Mouse (Mus musculus): ENCODE measurements around the gene H2-D1. TPM values are rescaled to one million over a fixed set of nuclear protein-coding genes. Genes with fewer than 3 reads are reported as not detected.

Gene H2-D1
- polyA plus RNA-seq, 1 experiment from 2014 or later = 112 TPM

GRCm38 (mm10) chr17:35247144-35247543 lies 15.4 kb upstream of the H2-D1 start:
- in situ Hi-C loops (cut with MboI; ENCODE audit: low pct_unique_long_range_greater_than_20kb) = loop anchor here (10.0 kb wide), 1 partner anchor 402 kb away; no protein-coding TSS in a partner anchor
- ATAC-seq = no peak
- no peak for DNase-seq (ENCODE audit: low read depth, low spot score)
- ChIA-PET POLR2A (no interaction called here), CTCF (interaction anchor here (1.8 to 7.8 kb wide), 2 partner anchors 10 to 83 kb away, joined by 6 to 58 read pairs; no protein-coding TSS in a partner anchor)
- TF ChIP-seq CTCF (IDR thresholded peaks at IDR 0.05) = no peak
- H3K27me3 ChIP-seq = no peaks in the 10 kb centered on the region

- POLR2A ChIA-PET = no interaction called here
- no peaks in the 10 kb centered on the region for H3K27me3 ChIP-seq
- no peak for TF ChIP-seq CTCF (IDR thresholded peaks at IDR 0.05)
Observed at GRCm38 (mm10) chr17:35248986-35249385, 13.5 kb upstream of the H2-D1 start.

GRCm38 (mm10) chr17:35249451-35250197 lies 12.9 kb upstream of the H2-D1 start:
- ChIA-PET POLR2A (interaction anchor here (4.5 kb wide), 1 partner anchor 8 kb away, joined by 21 read pairs; the partner anchor contains the start of gene Ddx39b), CTCF (no interaction called here)
- H3K27me3 ChIP-seq = no peaks in the 10 kb centered on the region
- no peak for TF ChIP-seq CTCF (IDR thresholded peaks at IDR 0.05)
- DNase-seq (ENCODE audit: low read depth, low spot score) = no peak
- ATAC-seq = no peak
- in situ Hi-C loops (cut with MboI; ENCODE audit: low pct_unique_long_range_greater_than_20kb) = loop anchor here (10.0 kb wide), 1 partner anchor 405 kb away; no protein-coding TSS in a partner anchor

More at GRCm38 (mm10) chr17:35248986-35249385, 13.5 kb upstream of the H2-D1 start:
- in situ Hi-C loops (cut with MboI; ENCODE audit: low pct_unique_long_range_greater_than_20kb) = loop anchor here (10.0 kb wide), 1 partner anchor 404 kb away; no protein-coding TSS in a partner anchor
- CTCF ChIA-PET = no interaction called here
- no peak for DNase-seq (ENCODE audit: low read depth, low spot score)
- ATAC-seq = no peak

- TF ChIP-seq CTCF (IDR thresholded peaks at IDR 0.05) = no peak
Observed at GRCm38 (mm10) chr17:35250348-35251120, 12.0 kb upstream of the H2-D1 start.

GRCm38 (mm10) chr17:35251162-35251719 lies 11.3 kb upstream of the H2-D1 start:
- no peak for TF ChIP-seq CTCF (IDR thresholded peaks at IDR 0.05)
- DNase-seq (ENCODE audit: low read depth, low spot score) (no peak), ATAC-seq (no peak)

More at GRCm38 (mm10) chr17:35250348-35251120, 12.0 kb upstream of the H2-D1 start:
- no peaks in the 10 kb centered on the region for H3K27me3 ChIP-seq
- CTCF ChIA-PET = no interaction called here
- ATAC-seq (no peak), DNase-seq (ENCODE audit: low read depth, low spot score) (no peak)
- in situ Hi-C loops (cut with MboI; ENCODE audit: low pct_unique_long_range_greater_than_20kb) = no loop called here
- POLR2A ChIA-PET = interaction anchor here (4.5 kb wide), 1 partner anchor 9 kb away, joined by 21 read pairs; the partner anchor contains the start of gene Ddx39b

GRCm38 (mm10) chr17:35251981-35252380 lies 10.5 kb upstream of the H2-D1 start:
- CTCF ChIA-PET = interaction anchor here (0.8 kb wide), 1 partner anchor 18 kb away, joined by 3 read pairs; no protein-coding TSS in a partner anchor
- in situ Hi-C loops (cut with MboI; ENCODE audit: low pct_unique_long_range_greater_than_20kb) = no loop called here
- no peak for ATAC-seq

More at GRCm38 (mm10) chr17:35251162-35251719, 11.3 kb upstream of the H2-D1 start:
- ChIA-PET CTCF (interaction anchor here (0.8 kb wide), 1 partner anchor 18 kb away, joined by 3 read pairs; no protein-coding TSS in a partner anchor), POLR2A (interaction anchor here (4.5 kb wide), 1 partner anchor 10 kb away, joined by 21 read pairs; the partner anchor contains the start of gene Ddx39b)
- no peaks in the 10 kb centered on the region for H3K27me3 ChIP-seq
- in situ Hi-C loops (cut with MboI; ENCODE audit: low pct_unique_long_range_greater_than_20kb) = no loop called here

GRCm38 (mm10) chr17:35252619-35253292 lies 9.8 kb upstream of the H2-D1 start:
- CTCF ChIA-PET = no interaction called here
- DNase-seq (ENCODE audit: low read depth, low spot score) (no peak), ATAC-seq (no peak)
- POLR2A ChIA-PET = interaction anchor here (1.0 to 4.5 kb wide), 2 partner anchors 12 to 39 kb away, joined by 3 to 21 read pairs; partner anchors contain the start of gene Ddx39b
- H3K27me3 ChIP-seq = no peaks in the 10 kb centered on the region
- no peak for TF ChIP-seq CTCF (IDR thresholded peaks at IDR 0.05)
- in situ Hi-C loops (cut with MboI; ENCODE audit: low pct_unique_long_range_greater_than_20kb) = no loop called here

More at GRCm38 (mm10) chr17:35251981-35252380, 10.5 kb upstream of the H2-D1 start:
- TF ChIP-seq CTCF (IDR thresholded peaks at IDR 0.05) = no peak
- no peaks in the 10 kb centered on the region for H3K27me3 ChIP-seq
- DNase-seq (ENCODE audit: low read depth, low spot score) = no peak
- POLR2A ChIA-PET = interaction anchor here (4.5 kb wide), 1 partner anchor 11 kb away, joined by 21 read pairs; the partner anchor contains the start of gene Ddx39b

GRCm38 (mm10) chr17:35253293-35254093 lies 9.0 kb upstream of the H2-D1 start:
- DNase-seq (ENCODE audit: low read depth, low spot score) (no peak), ATAC-seq (no peak)
- ChIA-PET CTCF (interaction anchor here (2.3 to 6.3 kb wide), 2 partner anchors 9 to 22 kb away, joined by 8 to 58 read pairs; partner anchors contain the start of gene Ddx39b), POLR2A (interaction anchor here (0.6 to 4.5 kb wide), 4 partner anchors 8 to 39 kb away, joined by 3 to 21 read pairs (median 4); partner anchors contain the start of gene Ddx39b)
- no peaks in the 10 kb centered on the region for H3K27me3 ChIP-seq
- no peak for TF ChIP-seq CTCF (IDR thresholded peaks at IDR 0.05)
- in situ Hi-C loops (cut with MboI; ENCODE audit: low pct_unique_long_range_greater_than_20kb) = no loop called here
